Mouse (Mus musculus) NIH3T3 (cell line): ENCODE results near the gene Gm7102.
"Not testable (repeated sequence)": the region's sequence is repeated elsewhere in the genome, so short reads cannot be mapped to it uniquely, and the experiment has no call there.

ENCODE experiments used
- DNase-seq: peaks from one replicate; pipeline ENCODE4 v3.0.0-alpha.2; 2012; ENCODE audit warnings: low read depth

Gm7102 gene

DNA sequence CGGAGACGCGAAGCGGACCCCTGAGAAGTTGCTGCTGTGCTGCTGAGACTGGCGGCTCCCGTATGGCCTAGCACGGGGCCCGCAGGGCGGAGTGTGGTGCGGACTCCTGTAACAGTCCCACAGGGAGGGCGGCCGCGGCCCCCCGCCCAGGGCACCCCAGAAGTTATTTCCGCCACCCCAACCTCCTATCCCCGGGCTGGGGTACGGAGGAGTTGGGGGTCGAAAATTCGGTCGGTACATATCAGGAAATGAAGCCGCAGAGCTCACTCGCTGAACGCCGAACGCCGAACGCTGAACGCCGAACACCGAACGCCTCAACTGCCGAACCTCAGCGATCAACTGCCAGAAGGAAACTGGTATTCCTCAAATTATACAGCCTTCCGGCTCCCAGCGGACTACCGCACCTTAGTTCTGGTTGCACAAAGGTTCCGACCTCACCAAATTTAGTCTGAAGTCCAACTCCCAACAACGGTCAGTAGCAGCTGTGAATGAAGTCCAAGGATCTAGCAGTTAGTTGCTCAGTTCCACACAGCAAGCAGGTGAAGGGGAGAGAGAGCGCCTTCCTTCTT is at the start of gene Gm7102:
TSS of gene Gm7102 (minus strand) at position 554 of the 569 bp plus-strand sequence.
- DNase-seq = no peak

DNA sequence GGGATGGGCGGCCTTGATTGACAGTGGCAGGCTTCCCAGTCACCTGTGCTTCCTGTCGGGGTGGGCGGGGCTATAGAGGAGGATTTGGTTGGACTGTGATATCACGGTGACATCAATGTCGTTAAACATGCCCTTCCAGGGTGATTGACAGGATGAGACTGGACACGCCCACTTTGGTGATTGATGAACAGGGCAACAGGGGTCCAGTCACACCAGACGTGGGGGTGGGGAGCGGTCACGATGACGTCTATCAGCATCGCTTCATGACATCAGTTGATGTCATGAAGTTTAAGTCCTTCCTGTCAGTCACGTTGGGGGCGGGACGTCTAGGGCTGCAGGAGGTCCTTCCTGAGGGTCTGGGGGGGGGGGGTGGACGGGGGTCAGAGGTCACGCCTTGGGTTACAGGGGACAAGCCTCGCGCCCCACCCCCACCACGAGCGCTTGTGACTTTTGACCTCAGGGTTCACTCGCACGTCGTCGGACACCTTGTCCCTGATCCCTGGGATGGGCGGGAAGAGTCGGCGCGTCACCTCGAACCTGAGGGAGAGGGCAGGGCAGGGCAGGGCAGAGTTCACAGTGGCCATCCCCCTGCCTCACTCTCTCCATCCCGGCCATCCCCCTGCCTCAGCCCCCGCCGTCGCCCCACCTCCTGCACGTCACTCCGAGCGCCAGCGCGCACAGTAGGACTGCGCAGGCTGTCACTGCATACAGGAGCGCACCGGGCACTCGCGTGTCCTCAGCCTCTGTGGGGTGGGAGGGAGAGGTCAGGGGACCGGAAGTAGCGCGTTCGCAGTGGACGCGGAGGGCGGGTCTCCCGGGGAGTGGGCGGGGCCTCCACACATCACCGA is 48.8 kb upstream of the Gm7102 start:
- DNase-seq = no peak

DNA sequence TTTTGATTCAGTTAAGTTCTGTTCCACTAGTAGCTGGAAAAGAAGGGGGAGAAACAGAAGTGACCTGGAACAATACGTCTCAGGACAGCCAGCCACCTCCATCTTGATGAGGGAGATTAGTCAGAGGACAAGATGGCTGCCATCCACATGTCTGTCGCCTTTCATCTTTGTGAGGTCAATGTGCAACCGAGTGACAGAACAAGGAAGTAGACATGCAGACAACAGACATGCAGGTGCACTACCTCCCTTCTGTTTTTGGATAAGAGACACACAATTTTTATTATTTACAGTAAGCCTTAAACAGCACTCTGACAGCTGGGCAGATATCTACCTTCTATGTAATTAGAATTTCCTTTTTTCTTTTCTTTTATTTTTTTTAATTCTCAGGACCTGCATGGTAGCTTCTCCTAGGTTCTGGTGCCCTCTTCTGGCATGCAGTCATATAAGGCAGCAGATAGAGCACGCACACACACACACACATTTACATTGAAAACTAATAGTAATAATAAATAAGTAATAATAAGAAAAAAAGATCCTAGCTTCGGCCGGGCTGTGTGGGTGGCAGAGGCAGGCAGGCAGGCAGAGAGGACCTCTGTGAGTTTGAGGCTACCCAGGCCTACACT is 47.7 kb upstream of the Gm7102 start:
- peak; percentile 30 for DNase-seq

DNA sequence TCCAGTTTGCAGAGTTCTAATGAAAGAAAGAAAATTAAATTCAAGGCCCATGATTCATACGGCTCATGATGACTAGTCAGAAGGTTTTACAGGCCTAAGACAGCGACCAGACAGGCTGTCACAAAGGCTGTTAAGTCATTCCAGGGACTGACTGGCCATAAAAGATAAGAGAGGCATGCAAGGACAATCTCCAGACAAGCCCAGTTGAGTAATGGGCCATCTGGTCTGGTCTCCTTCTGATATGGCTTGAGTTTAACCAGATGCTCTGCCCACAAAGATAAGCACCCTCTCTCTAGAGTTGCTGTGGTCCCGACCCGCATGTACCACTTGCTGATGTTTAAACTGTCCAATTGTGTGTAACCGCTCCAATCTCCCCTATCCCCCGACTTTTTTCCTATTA is 31.4 kb upstream of the Gm7102 start:
- not testable (repeated sequence) for DNase-seq

DNA sequence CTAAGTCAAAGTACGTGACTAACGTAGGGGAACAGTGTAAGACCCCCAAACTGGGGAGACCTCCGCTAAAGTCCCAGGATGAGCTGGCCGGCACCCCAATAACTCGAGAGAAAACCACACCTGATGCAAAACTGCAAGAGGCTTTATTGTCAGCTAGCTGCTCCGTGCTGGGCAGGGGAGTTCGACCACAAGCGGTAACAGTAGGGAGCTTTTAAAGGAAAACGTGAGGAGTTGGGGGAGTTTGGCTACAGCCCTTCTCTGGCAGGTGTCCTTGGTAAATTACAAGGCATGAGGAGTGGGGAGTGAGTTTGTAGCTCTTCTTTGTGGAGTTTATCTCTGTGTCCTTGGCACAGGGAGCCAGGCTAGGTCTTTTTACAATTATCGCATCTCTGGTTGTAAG is 23.7 kb upstream of the Gm7102 start:
- DNase-seq = peak; percentile 37

DNA sequence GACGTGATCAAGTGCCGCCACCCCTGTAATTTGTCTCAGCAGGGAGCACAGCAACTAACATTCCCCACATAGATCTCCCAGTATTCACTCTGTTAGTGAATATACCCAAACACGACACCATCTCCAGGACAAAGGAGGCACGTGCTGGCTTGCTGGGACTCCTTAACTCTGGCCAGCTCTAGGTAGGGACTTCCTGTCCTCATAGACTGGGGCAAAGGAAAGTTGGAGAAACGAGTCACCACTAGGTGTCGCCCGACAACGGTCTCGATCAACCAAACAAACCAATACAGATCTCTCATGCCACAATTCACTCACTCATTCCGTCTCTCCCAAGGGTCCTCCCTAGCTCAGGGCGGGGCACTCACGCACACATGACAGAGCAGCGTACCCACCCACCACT is 23.2 kb upstream of the Gm7102 start:
- peak; percentile 97 for DNase-seq

DNA sequence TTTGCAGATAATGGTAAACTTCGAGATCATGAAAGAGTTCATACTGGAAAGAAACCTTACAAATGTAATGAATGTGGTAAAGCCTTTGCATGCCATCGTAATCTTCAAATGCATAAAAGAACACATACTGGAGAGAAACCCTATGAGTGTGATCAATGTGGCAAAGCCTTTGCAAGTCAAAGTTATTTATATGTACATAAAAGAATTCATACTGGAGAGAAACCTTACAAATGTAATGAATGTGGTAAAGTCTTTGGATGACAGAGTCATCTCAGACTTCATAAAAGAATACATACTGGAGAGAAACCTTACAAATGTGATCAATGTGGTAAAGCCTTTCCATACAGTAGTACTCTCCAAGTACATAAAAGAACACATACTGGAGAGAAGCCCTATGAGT is 7.5 kb upstream of the Gm7102 start, which contains the start of gene Gm6020:
TSS of gene Gm6020 (plus strand) at position 301 of the 400 bp plus-strand sequence.
- DNase-seq = not testable (repeated sequence)

DNA sequence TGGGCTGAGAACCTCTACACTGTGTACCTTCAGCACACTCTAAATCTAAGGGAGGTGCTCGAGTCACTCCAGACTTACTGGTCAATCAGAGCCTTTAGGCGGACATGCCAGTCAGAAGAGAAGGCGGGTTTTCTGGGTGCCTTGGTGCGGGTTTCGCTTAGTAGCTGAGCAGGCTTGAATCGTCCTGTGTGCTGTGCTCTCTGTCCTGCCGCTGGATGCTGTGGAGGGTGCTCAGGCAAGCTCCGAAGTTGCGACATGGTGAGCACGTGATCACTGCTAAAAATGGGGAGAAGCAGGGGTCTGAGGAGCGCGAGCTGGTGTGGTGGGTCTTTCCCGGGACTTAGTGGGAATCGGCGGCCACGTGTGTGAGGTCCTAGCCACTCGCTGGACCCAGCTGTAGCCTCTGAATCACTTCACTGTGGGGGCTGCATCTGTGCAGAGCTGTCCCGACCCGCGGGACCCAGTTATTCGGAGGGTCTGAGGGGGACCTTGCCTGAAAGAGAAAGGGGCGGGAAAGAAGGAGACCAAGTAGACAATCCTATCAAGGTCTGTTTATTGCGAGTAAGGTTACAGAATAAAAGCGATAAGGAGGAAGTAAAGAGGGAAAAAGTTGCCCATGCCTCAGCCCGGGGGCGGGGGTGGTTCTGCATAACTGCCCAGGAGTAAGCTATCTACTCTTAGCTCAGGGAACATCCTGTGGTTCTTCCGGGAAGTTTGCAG is 24.2 kb downstream of the Gm7102 start:
- no peak for DNase-seq

DNA sequence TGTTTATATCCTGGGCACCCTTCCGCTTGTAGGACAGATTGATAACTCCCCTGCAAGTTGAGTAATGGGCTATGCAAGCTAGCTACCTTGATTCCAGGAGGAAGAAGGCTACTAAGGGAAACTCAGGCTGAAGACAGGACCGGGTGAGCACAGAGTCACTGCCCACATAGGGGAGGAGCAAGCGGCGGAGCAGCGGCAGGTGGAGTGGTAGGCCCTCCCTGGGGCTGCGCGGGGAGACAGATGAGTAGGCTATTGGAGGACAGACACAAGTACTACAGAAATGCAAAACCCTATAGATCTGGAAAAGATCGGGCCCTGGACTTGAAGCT is 24.8 kb downstream of the Gm7102 start:
- DNase-seq = no peak

DNA sequence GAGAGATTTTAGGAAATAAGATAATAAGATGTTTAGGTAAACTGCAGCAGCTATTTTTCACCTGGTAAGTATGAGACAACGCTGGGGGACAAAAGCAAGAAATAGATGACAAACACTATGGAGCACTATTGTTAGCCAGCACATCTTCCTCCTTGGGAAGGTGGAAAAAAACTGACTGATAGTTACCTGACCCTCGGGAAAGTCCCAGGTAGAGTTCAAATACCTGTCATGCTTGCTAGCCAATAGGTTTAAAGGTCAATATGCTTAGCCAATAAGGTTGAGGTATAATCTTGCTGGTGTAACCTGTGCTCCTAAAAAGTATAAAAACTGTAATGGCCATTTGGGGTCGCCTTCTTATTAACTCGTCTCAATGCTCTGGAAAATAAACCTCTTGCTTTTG is 34.8 kb downstream of the Gm7102 start:
- no peak for DNase-seq

DNA sequence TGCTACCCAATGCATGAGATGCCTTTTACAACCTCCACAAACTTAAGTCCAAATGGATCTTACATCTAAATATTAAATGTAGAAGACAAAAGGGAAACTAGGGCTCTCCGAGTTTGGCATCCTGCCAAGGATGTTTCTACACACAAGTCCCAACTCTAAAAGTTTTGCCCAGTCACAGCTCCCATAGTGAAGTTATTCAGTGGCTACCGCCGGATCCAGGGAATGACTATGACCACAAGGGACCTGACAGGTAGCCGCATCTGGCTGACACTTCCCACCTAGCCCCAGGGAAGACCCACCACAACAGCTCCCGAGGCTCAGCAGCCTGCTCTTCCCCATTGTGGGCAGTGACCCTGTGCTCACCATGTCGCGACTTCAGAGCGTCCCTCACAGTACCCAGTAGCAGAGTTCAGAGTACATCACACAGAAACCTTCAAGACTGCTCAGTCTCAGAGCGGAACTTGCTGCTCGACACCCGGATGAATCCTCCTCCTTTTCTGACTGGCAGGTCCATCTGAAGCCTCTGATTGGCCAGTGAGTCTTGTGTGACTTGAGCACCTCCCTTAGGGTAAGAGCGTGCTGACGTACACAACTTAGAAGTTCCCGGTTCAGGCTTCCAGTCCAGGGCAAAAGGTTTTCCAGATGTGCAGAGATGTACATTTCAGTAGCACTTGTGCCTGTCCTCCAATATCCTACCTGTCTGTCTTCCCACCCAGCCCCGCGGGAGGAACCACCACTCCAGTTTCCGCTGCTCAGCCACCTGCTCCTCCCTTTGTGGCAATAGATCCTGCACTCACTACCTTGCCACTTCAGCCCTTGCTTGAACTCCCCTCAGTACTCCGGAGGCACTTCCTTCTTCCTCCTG is 35.5 kb downstream of the Gm7102 start, which contains the start of gene Zfp950:
TSS of gene Zfp950 (minus strand) at position 499 of the 865 bp plus-strand sequence.
- peak; percentile 93 for DNase-seq

DNA sequence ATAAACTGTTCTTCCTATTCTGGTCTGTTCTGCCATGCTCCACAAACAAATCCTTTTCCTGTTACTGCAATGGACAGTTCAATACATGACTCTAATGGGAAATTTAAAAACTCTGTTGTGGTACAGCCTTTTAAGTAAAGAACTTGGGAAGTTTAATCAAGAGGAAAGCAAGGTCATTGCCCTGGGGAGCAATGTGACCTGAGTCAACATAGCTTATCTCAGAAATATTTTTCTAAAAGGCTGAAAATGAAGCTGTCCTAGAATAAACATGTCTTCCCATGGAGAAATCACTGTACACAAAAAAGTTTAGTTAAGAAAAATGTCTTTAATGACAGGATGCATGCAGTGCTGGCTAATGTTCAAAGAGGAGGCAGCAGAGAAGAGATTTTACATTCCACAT is 37.5 kb downstream of the Gm7102 start:
- no peak for DNase-seq

DNA sequence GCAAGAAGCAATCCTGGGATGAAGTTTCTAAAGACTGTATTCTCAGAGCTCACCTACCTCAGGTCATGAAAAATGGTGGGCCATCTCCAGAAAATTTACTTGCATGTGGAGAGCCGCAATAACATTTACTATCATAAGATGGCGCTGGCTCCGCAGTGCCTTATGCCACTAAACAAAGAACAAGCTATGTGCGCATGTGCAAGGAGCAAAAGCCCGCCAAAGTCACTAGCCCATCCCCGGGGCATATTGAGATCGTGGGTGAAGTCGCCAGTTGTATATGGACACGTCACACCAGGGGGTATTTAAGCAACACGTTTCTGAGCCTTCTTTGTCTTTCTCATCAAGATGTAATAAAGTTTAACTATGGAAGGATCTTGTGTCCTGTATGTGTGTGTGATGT is 45.0 kb downstream of the Gm7102 start:
- DNase-seq = no peak
